Mouse (Mus musculus) brain, embryonic 14.5 days (tissue): ENCODE results near the gene Pank4.

Experiments
- CTCF ChIP-seq: fragments of 200-500 bp; IDR thresholded peaks from 2 replicates; pipeline ENCODE4 v1.5.1; 2012; ENCODE audit warnings: inconsistent platforms, mild to moderate bottlenecking, moderate library complexity, borderline replicate concordance; ENCODE audit not compliant: insufficient read depth, insufficient read length; ENCODE audit errors: extremely low read depth
- POLR2A ChIP-seq: fragments of 200-500 bp; IDR thresholded peaks from 2 replicates; pipeline ENCODE4 v1.6.1; 2012; ENCODE audit warnings: mild to moderate bottlenecking, inconsistent platforms, borderline replicate concordance; ENCODE audit not compliant: poor library complexity, insufficient read depth, insufficient read length, severe bottlenecking; ENCODE audit errors: extremely low read depth

DNA sequence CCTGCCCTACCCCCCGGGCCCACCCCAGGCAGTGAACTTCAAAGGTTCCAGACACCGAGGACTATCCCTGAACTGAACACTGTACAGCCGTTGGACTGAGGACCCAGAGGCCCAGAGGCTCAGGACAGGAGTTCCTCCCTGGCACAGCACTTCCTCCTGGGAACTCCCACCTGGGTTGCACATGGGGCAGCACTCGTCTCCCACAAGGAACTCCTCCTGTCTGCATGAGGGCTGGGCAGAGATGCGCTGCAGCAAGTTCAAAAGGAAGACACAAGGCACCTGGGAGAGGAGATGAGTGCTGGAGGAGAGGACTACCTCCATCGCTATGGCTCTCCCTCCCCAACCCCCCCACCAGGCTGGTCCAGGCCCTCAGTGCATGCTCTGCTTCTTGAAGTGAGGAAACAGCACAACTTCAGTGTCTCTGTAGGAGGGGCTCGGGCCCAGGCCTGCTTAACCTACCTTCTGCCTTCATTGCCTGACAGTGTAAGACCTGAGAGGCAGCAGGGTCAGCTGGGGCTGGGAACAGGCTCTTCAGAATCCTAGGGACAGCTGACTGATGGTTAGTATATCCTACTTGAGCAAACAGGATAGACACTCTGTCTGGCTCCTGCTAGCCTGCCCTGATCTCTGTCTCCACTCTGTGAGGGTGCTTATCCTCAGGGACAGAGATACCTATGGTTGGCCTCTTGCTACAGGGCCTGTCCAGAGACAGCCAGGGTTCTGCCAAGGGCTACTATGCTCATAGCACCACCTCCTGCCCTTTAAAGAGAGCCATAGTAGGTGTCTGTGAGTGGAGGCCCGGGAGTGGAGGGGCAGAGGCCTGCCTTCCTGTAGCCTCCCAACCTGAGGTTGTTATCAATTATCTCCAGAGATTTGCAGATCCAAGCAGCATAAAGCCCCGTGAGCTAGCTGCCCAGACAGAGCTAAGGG is 36.7 kb upstream of the Pank4 start:
- TF ChIP-seq CTCF (no peak), POLR2A (no peak)
